Mouse (Mus musculus) embryo, embryonic 10.5 days (tissue): ENCODE results near the gene Stk24.
"Not testable (repeated sequence)": the region's sequence is repeated elsewhere in the genome, so short reads cannot be mapped to it uniquely, and the experiment has no call there.

ENCODE experiments used
- DNase-seq: peaks from one replicate; pipeline ENCODE4 v3.0.0-alpha.2; 2015; ENCODE audit warnings: low spot score

The Stk24 gene

DNA sequence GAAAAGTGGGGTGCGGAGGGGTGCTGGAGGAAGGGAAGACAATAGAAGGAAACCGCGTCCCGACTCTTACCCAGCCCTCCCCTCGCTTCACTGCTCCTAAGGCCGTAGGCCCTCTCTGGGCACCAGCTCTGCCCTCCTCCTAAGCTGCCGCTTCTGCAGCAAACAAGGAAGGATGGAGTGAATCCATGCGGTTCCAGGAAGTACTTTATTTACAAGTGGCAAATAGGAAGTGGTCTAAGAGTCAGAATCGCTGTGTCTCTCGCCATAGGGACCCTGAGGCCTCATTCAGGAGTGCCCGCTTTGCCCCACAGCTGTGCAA lies at the start of gene Stk24:
Stk24 (minus strand) TSS at position 185 of the 319 bp plus-strand sequence.
- DNase-seq: no peak

GRCm38 (mm10) chr14:121428148-121428547 lies 48.3 kb upstream of the Stk24 start:
- DNase-seq: no peak

DNA sequence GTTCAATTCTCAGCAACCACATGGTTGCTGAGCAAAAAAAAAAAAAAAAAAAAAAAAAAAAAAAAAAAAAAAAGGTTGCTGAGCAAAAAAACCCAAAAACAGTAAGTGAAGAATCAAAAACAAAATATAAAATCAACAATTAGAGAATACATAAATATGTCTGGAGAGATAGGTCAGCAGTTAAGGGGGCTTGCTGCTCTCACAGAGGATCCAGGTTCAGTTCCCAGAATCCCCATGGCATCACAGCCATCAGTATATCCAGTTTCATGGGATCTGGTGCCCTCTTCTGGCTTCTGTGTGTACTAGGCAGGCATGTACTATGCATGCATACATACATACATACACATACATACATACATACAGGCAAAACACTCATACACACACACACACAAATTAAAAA lies 46.9 kb upstream of the Stk24 start:
- peak; percentile 36 for DNase-seq

DNA sequence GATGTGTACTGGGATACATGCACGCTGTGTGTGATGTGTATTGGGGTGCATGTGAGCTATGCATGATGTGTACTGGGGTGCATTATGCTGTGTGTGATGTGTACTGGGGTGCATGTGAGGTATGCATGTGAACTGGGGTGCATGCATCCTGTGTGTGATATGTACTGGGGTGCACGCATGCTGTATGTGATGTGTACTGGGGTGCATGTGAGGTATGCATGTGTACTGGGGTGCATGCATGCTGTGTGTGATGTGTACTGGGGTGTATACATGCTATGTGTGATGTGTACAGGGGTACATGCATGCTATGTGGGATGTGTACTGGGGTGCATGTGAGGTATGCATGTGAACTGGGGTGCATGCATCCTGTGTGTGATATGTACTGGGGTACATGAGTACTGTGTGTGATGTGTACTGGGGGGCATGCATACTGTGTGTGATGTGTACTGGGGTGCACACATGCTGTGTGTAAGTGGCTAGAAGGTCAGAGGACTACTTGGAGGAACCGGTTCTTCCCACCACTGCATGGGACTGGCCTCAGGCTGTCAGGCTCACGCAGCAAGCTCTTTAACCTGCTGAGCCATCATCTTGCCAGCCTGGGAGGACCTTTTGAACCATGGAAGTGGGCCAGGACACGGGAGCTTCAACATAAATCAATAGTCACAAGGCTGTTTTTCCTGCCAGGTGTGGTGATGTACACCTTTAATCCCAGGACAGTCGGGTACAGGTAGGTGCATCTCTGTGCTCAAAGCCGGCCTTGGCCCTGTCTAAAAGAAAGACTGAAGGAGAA lies 45.4 kb upstream of the Stk24 start:
- no peak for DNase-seq

DNA sequence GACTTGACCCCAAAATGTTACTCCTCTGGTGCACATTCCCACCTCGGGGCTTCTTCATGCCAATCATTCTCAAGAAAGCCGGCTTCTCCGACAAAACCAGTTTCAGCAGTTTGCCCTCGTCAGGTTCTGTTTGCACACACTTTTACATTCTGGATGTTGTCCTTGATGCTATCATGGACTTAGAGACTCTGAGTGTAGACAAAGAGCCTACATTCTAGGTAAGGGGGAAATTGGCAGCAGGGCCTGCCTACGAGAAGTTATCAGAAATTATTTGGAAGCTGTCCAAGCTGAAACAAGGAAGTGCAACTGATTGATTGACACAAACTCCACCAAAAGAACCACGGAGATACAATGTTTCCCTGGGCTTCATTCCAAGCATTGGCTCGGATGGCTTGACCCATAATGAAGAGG lies 43.5 kb upstream of the Stk24 start:
- DNase-seq: no peak

- DNase-seq: no peak
These were observed 43.0 kb upstream of the Stk24 start for GRCm38 (mm10) chr14:121422664-121423340.

DNA sequence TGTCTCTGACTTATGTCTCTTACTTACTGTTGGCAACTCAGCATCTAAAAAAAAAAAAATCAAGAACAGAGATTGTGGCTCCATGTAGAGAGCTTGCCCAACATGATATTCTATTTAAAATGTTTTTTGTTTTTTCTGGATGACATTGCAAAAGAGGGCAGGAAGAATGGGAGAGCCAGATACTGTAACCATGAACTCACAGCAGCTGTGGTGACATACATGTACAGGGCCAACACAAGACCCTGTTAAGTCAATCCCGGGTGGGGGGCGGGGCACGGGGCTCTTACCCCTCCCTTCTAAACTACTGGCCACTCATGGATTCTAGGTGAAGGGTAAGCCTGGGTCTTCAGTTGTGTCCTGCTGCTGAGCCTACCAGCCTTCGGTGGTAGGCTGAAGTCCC lies 42.2 kb upstream of the Stk24 start:
- DNase-seq: no peak

DNA sequence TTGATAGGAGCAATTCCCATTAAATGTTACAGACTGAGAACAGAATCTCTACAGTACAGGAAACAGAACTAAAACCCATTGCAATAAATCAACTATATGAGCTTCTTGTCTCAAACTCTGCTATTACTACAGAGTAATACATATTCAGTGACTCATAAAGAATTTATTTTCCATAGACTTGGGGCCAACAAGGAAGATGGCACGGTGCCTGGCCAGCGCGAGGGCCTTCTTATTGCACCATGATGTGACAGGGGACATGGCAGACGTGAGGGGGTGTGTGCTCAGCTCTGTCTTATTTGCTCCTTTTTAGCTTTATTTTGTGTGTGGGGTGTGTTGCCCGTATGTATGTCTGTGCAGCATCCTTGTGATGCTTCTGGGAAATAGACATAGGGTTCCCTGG lies 37.8 kb upstream of the Stk24 start:
- DNase-seq: no peak

- DNase-seq: no peak
These were observed 37.0 kb upstream of the Stk24 start for GRCm38 (mm10) chr14:121416626-121417319.

DNA sequence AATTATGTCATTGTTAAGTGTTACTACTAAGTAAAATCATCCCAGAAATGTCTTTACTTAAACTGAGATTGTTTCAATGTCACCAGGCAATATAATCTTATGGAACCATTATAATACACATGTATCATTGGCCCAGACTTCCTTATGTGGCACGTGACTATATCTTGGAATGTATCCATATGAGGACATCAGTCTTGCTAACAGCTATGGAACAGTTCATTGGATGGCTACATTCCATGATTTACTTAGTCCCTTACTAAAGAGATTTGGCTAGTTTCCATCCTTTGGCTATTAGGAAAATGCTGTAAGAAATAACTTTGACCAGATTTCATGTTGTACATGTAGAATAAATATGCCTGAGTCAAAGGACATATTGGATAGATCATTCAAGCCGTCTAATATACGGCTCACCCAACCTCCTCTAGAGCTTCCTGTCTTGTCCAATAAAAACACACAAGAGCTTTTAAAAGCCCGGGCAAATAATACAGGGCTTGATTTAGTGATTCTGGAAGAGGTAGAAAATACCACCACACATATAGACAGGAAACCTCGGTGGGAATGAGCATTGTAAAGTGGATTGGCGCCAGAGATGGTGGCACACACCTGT lies 34.9 kb upstream of the Stk24 start:
- DNase-seq: no peak

GRCm38 (mm10) chr14:121413726-121414125 lies 33.9 kb upstream of the Stk24 start:
- not testable (repeated sequence) for DNase-seq

GRCm38 (mm10) chr14:121408944-121409343 lies 29.1 kb upstream of the Stk24 start:
- no peak for DNase-seq

DNA sequence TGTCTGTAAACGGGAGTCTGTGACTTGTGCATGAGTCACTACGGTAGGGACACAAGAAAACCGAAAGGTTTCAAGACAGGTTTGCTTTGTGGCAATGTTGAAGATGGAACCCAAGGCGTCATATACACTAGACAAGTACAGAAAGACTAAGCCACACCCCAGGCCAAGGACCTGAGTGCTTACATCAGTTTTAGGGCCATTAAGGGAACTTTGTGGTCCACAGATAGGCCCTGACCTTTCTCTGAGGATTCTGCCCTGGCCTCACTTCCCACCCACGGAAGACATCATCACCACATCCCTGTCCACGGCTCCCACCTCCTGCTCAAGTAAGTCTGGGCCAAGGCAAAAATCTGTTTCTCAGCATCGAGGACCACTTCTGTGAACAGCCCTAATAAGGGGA lies 27.1 kb upstream of the Stk24 start:
- DNase-seq: no peak

GRCm38 (mm10) chr14:121405546-121405945 lies 25.7 kb upstream of the Stk24 start:
- peak; percentile 23 for DNase-seq

DNA sequence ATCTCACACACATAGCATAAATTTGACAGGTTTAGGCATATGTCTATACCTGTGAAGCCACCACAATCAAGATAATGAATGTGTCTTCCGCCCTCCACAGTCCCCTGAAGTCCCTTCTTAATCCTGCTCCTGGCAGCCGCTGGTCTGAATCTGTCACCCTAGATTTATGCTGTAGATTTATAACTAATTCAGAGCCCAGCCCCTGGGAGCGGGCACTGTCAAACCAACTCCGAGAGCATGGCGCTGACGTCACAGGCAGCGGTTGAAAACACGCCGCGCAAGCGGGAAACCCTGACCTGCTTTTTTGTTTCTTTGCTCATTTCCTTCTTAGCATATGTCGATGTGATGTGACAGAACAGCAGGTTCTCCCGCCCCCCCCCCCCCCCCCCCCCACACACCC lies 25.3 kb upstream of the Stk24 start:
- peak; percentile 20 for DNase-seq

- no peak for DNase-seq
These were observed 19.9 kb upstream of the Stk24 start for GRCm38 (mm10) chr14:121399676-121400075.

DNA sequence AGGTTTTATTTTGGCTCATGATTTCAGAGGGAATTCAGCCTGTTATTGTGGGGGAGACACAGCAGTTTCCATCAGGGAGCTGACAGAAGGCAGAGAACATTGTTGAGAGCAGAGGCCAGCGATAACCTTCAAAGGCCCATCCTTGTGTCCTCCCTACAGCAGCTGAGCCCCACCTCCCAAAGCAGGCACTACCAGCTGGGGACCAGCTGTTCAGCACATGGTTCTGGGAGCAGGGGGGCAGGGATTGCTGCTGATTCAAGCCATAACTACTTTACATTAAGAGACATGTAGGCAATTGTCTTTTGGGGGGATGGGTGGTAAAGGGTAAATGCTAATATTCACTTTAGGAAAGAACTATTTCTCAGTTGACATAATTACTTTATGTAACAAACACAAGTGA lies 17.7 kb upstream of the Stk24 start:
- peak; percentile 44 for DNase-seq

- DNase-seq: no peak
These were observed 15.3 kb upstream of the Stk24 start for GRCm38 (mm10) chr14:121395125-121395524.

- DNase-seq: no peak
These were observed 12.1 kb upstream of the Stk24 start for GRCm38 (mm10) chr14:121391927-121392326.

- DNase-seq: no peak
These were observed 7.9 kb upstream of the Stk24 start for GRCm38 (mm10) chr14:121387760-121388159.

DNA sequence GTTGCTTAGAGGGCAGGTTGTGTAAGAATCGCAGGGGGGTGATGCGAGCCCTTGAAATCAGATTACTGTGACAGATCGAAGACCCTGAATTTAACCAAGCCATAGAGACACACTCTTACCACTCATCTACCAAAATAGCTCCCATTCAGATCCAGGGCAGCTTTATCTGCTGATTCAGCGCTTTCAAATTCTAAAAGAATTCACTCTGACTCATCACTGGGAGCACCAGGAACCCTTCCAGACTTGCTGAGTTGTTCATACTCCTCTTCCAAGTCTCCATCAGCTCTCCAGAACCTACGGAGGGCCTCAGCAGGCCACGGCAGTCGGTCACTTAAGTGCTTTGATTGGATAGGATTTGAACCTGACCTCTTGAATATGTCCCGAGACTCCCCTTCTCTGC lies 5.6 kb upstream of the Stk24 start:
- DNase-seq: no peak

- peak; percentile 61 for DNase-seq
These were observed 4.0 kb upstream of the Stk24 start for GRCm38 (mm10) chr14:121383801-121384200.
